Mouse (Mus musculus): ENCODE results near the gene Hdac7. TPM values are rescaled to one million over a fixed set of nuclear protein-coding genes. Genes with fewer than 3 reads are reported as not detected.
A peak's percentile ranks its signal among the peaks of the same experiment; 100 is the strongest.

Hdac7 gene
- polyA plus RNA-seq, 2 experiments from 2014 or later = 68.2 to 74.2 TPM

GRCm38 (mm10) chr15:97787799-97788667, 56.3 kb downstream of the Hdac7 start:
- no peak for ATAC-seq

GRCm38 (mm10) chr15:97787148-97787798, 57.0 kb downstream of the Hdac7 start:
- no peak for ATAC-seq

- ATAC-seq = no peak
Observed at GRCm38 (mm10) chr15:97786412-97787112, 57.7 kb downstream of the Hdac7 start.

GRCm38 (mm10) chr15:97785731-97786411, 58.4 kb downstream of the Hdac7 start:
- ATAC-seq = no peak

GRCm38 (mm10) chr15:97784561-97785161, 59.6 kb downstream of the Hdac7 start:
- ATAC-seq = peak; percentile 31

GRCm38 (mm10) chr15:97784092-97784559, 60.2 kb downstream of the Hdac7 start:
- peak; percentile 83 for ATAC-seq

- ATAC-seq = peak; percentile 18
Observed at GRCm38 (mm10) chr15:97782749-97783105, 61.6 kb downstream of the Hdac7 start.

- no peak for ATAC-seq
Observed at GRCm38 (mm10) chr15:97781961-97782748, 62.1 kb downstream of the Hdac7 start.

GRCm38 (mm10) chr15:97780611-97781031, 63.7 kb downstream of the Hdac7 start:
- ATAC-seq = peak; percentile 18

GRCm38 (mm10) chr15:97779576-97779975, 64.7 kb downstream of the Hdac7 start:
- no peak for ATAC-seq

GRCm38 (mm10) chr15:97778311-97779098, 65.8 kb downstream of the Hdac7 start, which contains the start of gene Slc48a1:
Gene Slc48a1 (plus strand): TSS chr15:97778520.
- ATAC-seq = no peak

GRCm38 (mm10) chr15:97776919-97777318, 67.4 kb downstream of the Hdac7 start:
- ATAC-seq = no peak

- peak; percentile 50 for ATAC-seq
Observed at GRCm38 (mm10) chr15:97776514-97776913, 67.8 kb downstream of the Hdac7 start.

- ATAC-seq = no peak
Observed at GRCm38 (mm10) chr15:97773961-97774370, 70.3 kb downstream of the Hdac7 start.

GRCm38 (mm10) chr15:97773108-97773507, 71.2 kb downstream of the Hdac7 start:
- ATAC-seq = no peak

- no peak for ATAC-seq
Observed at GRCm38 (mm10) chr15:97770280-97770679, 74.0 kb downstream of the Hdac7 start.

GRCm38 (mm10) chr15:97768192-97768591, 76.1 kb downstream of the Hdac7 start:
- ATAC-seq = peak; percentile 21

GRCm38 (mm10) chr15:97767280-97768186, 76.8 kb downstream of the Hdac7 start, which contains the start of gene Rapgef3:
Gene Rapgef3 (minus strand): TSS chr15:97767972.
- ATAC-seq = peak; percentile 90
